Mouse (Mus musculus) small intestine, adult 2 months (tissue): ENCODE data around the gene Mei1.

Experiments used
- CTCF ChIP-seq: fragments of 200-500 bp; IDR thresholded peaks from 2 replicates; pipeline ENCODE4 v1.5.1; 2012; ENCODE audit warnings: low read depth, mild to moderate bottlenecking, control low read depth, inconsistent platforms, low read length, moderate library complexity, mixed read lengths; ENCODE audit not compliant: insufficient replicate concordance, insufficient read length; ENCODE audit errors: extremely low read depth
- POLR2A ChIP-seq: fragments of 200-500 bp; IDR thresholded peaks from 2 replicates; pipeline ENCODE4 v1.6.1; 2012; ENCODE audit warnings: low read depth, mild to moderate bottlenecking, control low read depth, inconsistent platforms, low read length, moderate library complexity

DNA sequence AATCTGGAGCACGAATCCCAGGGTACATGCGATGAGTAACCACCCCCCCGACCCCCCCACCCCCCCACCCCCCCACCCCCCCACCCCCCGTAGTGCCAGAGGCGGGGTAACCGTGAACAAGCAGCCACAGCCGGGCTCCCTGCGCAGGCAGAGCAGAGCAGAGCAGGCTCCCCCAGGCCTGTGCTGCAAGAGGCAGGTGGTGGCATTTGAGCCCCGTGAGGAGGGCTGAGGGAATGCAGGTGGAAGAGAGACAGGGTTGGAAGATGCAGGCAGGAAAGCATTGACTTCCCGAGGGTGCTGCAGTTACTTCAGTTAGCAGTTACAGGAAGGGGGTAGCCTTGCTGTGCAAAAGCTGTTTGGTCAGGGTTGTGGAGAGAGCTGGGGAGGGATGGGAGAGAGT lies 17.5 kb downstream of the Mei1 start:
- TF ChIP-seq CTCF (no peak), POLR2A (no peak)
